Mouse (Mus musculus): ENCODE results near the gene Raph1. TPM values are rescaled to one million over a fixed set of nuclear protein-coding genes. Genes with fewer than 3 reads are reported as not detected.

Gene Raph1
- polyA plus RNA-seq, 1 experiment from 2014 or later = 22.4 TPM

Small RNA genes lying within 50 kb of the gene (microRNA-seq; reads per million reads assigned to microRNA genes)
- not detected for gene Gm23762

Other genes with a start within 250 kb of the Raph1 start
- 12.0 and 14.1 TPM in 2 replicates for gene Cyp20a1, start 223.8 kb downstream of the Raph1 start, polyA plus RNA-seq (2015; fragmentation: Nextera tagmentation; extraction: Ambion mirVana)
- 64.8 and 85.7 TPM in 2 replicates for gene Abi2, start 157.5 kb downstream of the Raph1 start, polyA plus RNA-seq (2015; fragmentation: Nextera tagmentation; extraction: Ambion mirVana)
- gene Cd28, start 149.7 kb upstream of the Raph1 start, polyA plus RNA-seq (2015; fragmentation: Nextera tagmentation; extraction: Ambion mirVana) = 0.12 and 0.16 TPM in 2 replicates

Data from hindbrain, embryonic 16.5 days (tissue).